Mouse (Mus musculus): ENCODE results near the gene Pmf1. TPM values are rescaled to one million over a fixed set of nuclear protein-coding genes. Genes with fewer than 3 reads are reported as not detected.
A peak's percentile ranks its signal among the peaks of the same experiment; 100 is the strongest.
"Not testable (repeated sequence)": the region's sequence is repeated elsewhere in the genome, so short reads cannot be mapped to it uniquely, and the experiment has no call there.

The Pmf1 gene
- polyA plus RNA-seq, 1 experiment = 67.4 TPM

DNA sequence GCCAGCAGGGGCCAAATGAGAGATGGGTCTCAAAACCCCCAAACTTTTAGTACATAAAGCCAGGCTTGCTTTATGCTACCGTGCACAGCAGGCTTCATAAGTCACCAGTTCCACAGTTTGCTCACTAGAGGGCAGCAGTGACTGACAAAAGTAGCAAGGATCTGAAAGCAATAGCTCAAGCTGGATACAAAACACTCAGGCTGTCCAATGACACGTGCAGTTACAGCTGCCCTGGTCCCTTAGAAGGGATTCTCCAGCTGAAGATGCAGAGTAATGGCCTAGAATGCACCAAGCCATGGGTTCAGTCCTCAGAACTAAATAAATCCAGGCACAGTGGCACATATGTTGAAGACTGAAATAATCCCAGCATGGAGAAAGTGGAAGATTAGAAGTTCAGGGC is 3.0 kb downstream of the Pmf1 start:
- WGBS = 1% methylated on average over 2 of the region's 2 CpGs

DNA sequence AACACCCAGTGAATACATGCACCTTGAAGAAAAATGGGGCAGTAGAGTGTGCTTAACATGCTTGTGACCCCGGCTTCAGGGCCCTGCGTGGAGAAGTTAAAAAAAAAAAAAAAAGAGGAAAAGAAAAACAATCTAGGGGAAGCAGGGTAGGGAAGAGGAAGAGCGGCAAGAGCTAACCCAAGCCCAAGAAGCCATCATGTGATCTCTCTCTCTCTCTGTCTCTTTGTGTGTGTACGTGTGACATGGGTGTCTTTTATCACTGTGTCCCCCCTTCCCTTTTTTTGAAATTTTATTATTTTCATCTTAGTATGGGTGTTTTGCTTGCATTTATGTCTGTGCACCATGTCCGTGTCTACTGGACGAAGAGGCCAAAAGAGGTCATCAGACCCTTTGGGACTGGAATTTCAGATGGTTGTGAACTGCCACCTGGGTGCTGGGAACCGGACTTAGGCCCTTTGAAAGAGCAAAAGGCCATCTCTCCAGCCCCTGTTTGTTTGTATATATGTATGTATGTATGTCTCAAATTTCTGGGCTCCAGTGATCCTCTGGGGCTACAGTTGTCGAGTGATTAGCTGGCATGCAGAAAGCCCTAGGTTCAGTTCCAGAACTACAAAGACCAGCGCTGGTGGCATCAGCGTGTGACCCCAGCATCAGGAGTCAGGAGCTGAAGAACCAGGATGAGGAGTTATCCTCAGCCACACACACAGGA is 6.5 kb downstream of the Pmf1 start:
- WGBS = 92% methylated on average over 10 of the region's 10 CpGs
- no peak for DNase-seq (ENCODE audit: low read depth, low spot score)

More for the DNA sequence above, 3.0 kb downstream of the Pmf1 start:
- DNase-seq (ENCODE audit: low read depth, low spot score) = peak; percentile 76

DNA sequence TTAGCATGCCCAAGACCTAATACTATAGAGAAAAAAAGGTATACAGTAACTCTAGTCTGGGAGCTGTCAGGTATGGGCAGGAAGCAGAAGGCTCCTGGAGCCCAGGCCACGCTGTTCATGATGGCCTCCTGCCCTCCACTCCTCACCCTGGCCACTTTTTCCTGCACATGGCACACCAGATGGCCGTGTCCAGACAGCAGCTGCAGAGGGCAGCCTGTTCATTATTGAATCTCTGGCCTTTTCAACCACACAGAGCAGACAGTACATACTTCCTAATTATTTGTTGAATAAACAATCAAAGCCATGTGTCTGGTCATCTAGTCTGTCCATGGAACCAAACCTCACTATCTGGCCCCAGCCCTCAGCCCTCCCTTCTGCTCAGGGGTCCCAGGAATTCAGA is 11.5 kb downstream of the Pmf1 start:
- DNase-seq (ENCODE audit: low read depth, low spot score) = no peak
- WGBS = 94% methylated on average over 2 of the region's 2 CpGs

DNA sequence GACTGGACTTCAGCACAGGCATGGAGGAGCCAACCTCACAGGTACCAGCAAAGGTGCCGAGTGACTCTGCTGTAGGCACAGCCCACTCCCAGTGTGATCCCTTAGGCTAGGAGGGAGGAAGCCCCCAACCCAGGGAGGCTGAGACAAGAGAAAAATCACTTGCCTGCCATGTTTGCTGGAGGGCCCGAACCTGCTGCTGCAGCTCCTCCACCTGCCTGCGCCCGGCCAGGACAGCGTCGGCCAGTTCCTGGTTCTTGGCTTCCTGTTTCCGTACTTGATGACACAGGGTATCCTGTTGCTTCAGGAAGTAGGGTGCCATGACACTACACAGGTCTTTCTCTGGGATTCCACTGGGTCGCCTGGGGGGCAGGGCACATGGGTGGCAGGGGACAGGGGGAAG is 14.4 kb downstream of the Pmf1 start:
- DNase-seq (ENCODE audit: low read depth, low spot score) = no peak
- 91% methylated on average over 8 of the region's 8 CpGs for WGBS

DNA sequence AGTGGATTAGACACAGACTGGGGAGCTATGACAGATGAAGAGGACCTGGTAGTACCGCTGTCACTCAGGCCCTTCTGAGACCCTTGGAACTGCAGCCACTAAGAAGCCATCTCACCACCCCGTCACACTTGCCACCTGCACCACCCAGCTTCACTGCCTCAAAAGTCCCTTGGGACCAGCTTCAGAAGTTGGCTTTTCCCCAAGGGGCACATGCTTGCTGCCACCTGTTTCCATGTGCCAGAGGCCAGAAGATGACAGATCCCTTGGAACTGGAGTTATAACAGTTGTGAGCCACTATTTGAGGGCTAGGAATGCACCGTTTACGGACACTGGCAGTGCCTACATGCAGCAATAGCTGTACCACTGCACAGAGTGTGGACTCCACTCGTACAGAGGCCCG is 14.8 kb downstream of the Pmf1 start:
- no peak for DNase-seq (ENCODE audit: low read depth, low spot score)
- WGBS = 93% methylated on average over 6 of the region's 6 CpGs

DNA sequence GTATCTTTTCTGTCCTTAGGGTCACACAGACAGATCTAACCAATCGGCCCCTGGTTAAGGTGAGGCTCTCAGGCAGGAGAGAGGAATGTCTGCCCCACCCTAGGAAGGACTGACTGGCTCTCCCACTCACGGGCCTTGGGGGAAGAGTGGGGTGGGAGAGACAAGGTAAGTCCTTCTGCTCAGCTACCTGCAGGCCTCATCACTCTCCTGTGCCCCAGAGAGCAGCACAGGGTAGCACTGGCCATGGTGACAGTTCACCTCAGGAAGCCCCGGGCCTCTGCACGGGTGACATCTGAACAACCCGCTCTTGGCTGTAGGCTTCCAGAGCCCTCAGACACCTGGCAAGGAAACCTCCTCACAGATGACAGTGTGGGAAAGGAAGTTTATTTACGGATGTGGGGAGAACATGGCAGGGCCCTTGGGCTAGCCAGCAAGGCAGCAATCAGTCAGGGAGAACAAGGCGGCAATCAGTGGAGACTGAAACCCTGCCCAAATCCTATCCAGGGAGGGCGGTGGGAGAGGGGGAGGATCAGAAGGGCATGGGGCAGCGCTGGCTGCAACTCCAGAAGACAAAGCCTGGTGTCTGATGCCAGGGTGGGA is 16.3 kb downstream of the Pmf1 start:
- DNase-seq (ENCODE audit: low read depth, low spot score) = no peak
- WGBS = 82% methylated on average over 9 of the region's 9 CpGs

DNA sequence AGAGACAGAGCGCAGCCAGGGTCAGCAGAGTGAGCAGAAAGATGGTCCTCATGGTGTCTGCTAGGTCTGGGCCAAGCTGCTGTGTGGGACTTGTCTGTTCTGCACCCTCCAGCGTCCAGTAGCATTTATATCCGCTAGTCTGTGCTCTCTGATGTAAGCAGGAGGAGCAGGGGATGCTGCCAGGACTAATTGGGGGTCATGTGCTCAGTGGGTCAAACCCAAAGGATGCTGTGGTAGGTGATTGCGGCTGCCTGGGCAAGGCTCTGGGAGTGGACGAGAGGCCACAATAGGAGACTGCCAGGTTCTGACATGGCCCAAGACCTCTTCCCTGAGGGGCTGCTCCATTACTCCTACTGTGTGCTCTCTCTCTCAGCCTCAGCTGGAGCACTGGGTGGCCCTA is 25.8 kb downstream of the Pmf1 start, which contains the start of gene Bglap:
Gene Bglap, minus strand, starts transcription at position 101 of the 400 bp plus-strand sequence.
- no peak for DNase-seq (ENCODE audit: low read depth, low spot score)
- 71% methylated on average over 5 of the region's 5 CpGs for WGBS

DNA sequence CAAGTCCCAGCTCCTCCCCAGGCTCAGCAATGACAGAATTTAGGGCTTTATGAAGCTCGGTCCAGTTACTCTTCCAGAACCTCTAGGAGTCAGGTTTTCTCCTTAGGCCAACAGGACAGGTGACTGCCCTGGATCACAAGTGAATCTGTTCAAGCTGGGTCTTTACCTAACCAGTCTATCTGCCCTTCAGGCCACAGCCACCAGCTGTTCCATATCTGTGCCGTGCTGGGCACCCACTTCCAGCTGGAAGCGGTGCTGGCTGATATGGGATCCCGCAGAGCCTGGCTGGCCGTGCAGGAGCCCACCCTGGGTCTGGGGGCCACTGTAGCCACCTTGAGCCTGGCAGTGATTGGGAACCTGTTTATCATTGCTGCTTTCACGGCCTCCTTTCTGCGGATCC is 27.7 kb downstream of the Pmf1 start:
- WGBS = 50% methylated on average over 2 of the region's 7 CpGs
- DNase-seq (ENCODE audit: low read depth, low spot score) = not testable (repeated sequence)

DNA sequence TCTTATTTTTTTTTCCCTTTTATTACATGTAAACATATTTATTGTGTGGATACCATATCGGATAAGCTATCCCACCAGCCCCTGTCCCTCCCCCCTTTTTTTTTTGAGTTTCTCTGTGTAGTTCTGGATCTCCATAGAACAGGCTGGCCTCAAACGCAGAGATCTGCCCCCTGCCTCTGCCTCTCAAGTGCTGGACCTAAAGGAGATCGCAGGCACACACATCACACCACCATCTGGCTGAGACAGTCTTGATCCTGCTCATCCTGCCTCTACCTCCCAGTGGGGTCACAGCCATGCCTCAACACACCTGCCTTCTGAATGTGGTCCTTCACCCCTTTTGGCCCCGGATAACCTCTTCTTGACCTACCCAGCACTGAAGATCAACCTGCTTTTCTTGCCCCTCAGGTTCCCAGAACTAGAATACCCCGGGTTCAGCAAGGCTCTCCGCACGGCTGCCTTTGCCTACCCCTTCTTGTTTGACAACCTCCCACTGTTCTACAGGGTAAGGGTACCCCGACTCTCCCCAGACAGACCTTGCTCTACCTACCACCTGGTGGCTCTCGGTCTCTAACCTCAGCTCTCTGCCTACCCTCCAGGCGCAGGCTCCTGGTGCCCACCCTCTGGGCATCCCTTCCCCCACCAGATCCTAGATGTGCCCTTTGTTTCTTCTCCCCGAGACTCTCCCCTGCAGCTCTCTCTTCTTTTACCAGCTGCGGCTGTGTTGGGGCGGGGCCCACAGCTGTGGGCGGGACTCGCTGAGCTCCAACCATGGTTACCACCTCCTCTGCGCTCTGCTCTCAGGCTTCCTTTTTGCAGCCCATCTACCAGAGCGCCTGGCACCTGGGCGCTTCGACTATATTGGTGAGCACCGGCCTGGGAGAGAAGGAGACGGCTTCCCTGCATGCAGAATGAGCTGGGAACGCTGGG is 28.5 kb downstream of the Pmf1 start:
- not testable (repeated sequence) for DNase-seq (ENCODE audit: low read depth, low spot score)
- WGBS = 11% methylated on average over 22 of the region's 22 CpGs

DNA sequence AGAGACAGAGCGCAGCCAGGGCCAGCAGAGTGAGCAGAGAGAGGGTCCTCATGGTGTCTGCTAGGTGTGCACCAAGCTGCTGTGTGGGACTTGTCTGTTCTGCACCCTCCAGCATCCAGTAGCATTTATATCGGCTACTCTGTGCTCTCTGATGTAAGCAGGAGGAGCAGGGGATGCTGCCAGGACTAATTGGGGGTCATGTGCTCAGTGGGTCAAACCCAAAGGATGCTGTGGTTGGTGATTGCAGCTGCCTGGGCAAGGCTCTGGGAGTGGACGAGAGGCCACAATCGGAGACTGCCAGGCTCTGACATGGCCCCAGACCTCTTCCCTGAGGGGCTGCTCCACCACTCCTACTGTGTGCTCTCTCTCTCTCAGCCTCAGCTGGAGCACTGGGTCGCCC is 31.5 kb downstream of the Pmf1 start, which contains the start of gene Bglap2:
Gene Bglap2, minus strand, starts transcription at position 101 of the 400 bp plus-strand sequence.
- not testable (repeated sequence) for DNase-seq (ENCODE audit: low read depth, low spot score)
- WGBS = 81% methylated on average over 5 of the region's 5 CpGs

DNA sequence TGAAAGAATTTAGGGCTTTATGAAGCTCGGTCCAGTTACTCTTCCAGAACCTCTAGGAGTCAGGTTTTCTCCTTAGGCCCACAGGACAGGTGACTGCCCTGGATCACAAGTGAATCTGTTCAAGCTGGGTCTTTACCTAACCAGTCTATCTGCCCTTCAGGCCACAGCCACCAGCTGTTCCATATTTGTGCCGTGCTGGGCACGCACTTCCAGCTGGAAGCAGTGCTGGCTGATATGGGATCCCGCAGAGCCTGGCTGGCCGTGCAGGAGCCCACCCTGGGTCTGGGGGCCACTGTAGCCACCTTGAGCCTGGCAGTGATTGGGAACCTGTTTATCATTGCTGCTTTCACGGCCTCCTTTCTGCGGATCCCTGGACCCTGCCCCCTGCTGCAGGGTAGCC is 33.5 kb downstream of the Pmf1 start:
- not testable (repeated sequence) for DNase-seq (ENCODE audit: low read depth, low spot score)
- WGBS = 40% methylated on average over 6 of the region's 7 CpGs

DNA sequence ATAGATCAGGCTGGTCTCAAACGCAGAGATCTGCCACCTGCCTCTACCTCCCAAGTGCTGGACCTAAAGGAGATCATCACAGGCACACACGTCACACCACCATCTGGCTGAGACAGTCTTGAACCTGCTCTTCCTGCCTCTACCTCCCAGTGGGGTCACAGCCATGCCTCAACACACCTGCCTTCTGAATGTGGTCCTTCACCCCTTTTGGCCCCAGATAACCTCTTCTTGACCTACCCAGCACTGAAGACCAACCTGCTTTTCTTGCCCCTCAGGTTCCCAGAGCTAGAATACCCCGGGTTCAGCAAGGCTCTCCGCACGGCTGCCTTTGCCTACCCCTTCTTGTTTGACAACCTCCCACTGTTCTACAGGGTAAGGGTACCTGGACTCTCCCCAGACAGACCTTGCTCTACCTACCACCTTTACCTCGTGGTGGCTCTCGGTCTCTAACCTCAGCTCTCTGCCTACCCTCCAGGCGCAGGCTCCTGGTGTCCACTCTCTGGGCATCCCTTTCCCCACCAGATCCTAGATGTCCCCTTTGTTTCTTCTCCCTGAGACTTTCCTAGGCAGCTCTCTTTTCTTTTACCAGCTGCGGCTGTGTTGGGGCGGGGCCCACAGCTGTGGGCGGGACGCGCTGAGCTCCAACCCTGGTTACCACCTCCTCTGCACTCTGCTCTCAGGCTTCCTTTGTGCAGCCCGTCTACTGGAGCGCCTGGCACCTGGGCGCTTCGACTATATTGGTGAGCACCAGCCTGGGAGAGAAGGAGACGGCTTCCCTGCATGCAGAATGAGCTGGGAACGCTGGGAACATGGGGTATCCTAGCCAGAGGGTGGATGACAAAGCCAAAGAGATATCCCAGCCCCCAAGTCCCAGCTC is 34.1 kb downstream of the Pmf1 start:
- DNase-seq (ENCODE audit: low read depth, low spot score) = peak; percentile 21
- 13% methylated on average over 19 of the region's 19 CpGs for WGBS

DNA sequence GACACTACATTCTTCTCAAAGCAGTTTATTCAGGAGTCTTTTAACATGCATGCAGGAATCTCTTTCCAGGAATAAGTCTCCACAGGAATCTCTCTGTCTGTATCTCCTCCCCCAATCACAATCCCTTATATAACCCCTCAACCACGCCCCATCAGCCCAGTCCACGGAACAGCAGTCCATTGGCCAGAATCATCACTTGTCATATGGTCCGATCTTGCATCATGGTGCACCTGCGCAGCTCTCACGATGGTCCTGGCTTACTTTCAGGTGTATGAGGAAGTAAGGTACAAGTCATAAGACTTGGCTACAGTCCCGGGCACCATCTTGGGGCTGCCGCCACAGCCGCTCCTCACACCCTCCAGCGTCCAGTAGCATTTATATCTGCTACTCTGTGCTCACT is 37.5 kb downstream of the Pmf1 start, which contains the start of gene Bglap3:
Gene Bglap3, minus strand, starts transcription at position 101 of the 400 bp plus-strand sequence.
- DNase-seq (ENCODE audit: low read depth, low spot score) = not testable (repeated sequence)

DNA sequence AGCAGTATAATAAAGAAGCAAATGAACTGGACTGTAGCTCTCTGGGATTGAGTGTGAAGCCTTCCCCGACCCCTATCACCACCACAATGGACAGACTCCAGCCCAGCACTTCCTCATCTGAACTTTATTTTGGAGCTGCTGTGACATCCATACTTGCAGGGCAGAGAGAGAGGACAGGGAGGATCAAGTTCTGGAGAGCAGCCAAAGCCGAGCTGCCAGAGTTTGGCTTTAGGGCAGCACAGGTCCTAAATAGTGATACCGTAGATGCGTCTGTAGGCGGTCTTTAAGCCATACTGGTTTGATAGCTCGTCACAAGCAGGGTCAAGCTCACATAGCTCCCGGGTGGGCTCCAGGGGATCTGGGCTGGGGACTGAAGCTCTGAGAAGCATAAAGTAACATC is 41.6 kb downstream of the Pmf1 start:
- not testable (repeated sequence) for DNase-seq (ENCODE audit: low read depth, low spot score)
- WGBS = 89% methylated on average over 7 of the region's 7 CpGs

More for the DNA sequence above, 37.5 kb downstream of the Pmf1 start, which contains the start of gene Bglap3:
- 71% methylated on average over 9 of the region's 9 CpGs for WGBS

DNA sequence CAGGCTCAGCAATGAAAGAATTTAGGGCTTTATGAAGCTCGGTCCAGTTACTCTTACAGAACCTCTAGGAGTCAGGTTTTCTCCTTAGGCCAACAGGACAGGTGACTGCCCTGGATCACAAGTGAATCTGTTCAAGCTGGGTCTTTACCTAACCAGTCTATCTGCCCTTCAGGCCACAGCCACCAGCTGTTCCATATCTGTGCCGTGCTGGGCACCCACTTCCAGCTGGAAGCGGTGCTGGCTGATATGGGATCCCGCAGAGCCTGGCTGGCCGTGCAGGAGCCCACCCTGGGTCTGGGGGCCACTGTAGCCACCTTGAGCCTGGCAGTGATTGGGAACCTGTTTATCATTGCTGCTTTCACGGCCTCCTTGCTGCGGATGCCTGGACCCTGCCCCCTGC is 42.6 kb downstream of the Pmf1 start:
- not testable (repeated sequence) for DNase-seq (ENCODE audit: low read depth, low spot score)
- WGBS = 71% methylated on average over 4 of the region's 7 CpGs

DNA sequence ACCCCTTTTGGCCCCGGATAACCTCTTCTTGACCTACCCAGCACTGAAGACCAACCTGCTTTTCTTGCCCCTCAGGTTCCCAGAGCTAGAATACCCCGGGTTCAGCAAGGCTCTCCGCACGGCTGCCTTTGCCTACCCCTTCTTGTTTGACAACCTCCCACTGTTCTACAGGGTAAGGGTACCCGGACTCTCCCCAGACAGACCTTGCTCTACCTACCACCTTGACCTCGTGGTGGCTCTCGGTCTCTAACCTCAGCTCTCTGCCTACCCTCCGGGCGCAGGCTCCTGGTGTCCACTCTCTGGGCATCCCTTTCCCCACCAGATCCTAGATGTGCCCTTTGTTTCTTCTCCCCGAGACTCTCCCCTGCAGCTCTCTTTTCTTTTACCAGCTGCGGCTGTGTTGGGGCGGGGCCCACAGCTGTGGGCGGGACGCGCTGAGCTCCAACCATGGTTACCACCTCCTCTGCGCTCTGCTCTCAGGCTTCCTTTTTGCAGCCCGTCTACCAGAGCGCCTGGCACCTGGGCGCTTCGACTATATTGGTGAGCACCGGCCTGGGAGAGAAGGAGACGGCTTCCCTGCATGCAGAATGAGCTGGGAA is 43.2 kb downstream of the Pmf1 start:
- 7% methylated on average over 22 of the region's 22 CpGs for WGBS
- not testable (repeated sequence) for DNase-seq (ENCODE audit: low read depth, low spot score)

DNA sequence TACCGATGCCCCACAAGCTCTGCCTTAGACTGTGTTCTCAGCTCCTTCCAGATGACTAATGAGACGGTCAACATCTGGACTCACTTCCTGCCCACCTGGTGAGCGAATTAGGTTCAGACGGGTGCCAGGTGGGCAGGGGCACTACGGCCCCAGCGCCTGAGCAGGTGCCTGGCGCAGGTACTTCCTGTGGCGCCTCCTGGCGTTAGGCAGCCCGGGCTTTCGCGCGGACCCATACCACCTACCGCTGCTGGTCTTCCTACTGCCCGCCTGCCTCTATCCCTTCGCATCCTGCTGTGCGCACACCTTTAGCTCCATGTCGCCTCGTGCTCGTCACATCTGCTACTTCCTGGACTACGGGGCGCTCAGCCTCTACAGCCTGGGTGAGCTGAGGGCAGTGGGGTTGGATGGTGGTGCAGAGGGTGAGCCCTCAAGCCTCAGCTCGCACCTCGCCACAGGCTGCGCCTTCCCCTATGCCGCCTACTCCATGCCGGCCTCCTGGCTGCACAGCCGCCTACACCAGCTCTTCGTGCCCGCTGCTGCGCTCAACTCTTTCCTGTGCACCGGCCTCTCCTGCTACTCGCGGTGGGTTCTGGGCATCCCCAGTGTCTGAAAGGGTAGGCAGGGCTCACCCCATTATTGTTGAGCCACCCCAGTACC is 44.3 kb downstream of the Pmf1 start:
- 58% methylated on average over 33 of the region's 34 CpGs for WGBS
- DNase-seq (ENCODE audit: low read depth, low spot score) = no peak

DNA sequence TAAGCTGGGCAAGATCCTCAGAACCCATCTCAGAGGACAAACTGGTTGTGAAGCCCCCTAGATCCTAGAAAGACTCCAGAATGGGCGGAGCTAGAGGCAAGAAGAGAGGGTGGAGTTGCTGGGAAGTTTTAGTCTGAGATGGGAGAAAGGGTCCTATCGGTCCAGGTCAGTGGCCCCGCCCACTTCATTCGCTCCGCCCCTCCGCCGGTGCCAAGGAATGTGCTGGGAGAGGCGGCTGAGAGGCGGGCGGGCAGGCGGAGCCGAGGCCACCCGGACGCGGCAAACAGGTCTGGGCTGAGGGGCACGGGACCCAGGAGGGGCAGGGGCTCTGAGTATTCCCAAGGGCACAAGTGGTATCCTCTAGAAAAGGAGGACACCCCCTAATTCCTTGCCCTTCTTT is 45.8 kb downstream of the Pmf1 start, which contains the start of gene Paqr6:
Gene Paqr6, plus strand, starts transcription at position 248 of the 400 bp plus-strand sequence.
- 8% methylated on average over 16 of the region's 16 CpGs for WGBS
- DNase-seq (ENCODE audit: low read depth, low spot score) = no peak
